Mouse (Mus musculus) hindbrain, embryonic 15.5 days (tissue): ENCODE data around the gene Fhit. TPM values are rescaled to one million over a fixed set of nuclear protein-coding genes. Genes with fewer than 3 reads are reported as not detected.

Source experiments
- ATAC-seq: fragments of 200-750 bp; cut with Nextera tagmentation; 2 replicates; pipeline ENCODE4 v1.8.0; 2017; ENCODE audit warnings: low read depth, moderate number of reproducible peaks, moderate TSS enrichment; ENCODE audit not compliant: low FRiP score
- H3K27ac ChIP-seq: fragments of 300-500 bp; sonication (generic); replicated peaks from 2 replicates; pipeline ENCODE4 v1.5.1; 2015; ENCODE audit warnings: mild to moderate bottlenecking, inconsistent platforms
- H3K27me3 ChIP-seq: fragments of 300-500 bp; sonication (generic); 2 replicates; pipeline ENCODE4 v1.6.1; 2015; ENCODE audit warnings: control low read depth, inconsistent platforms
- H3K36me3 ChIP-seq: fragments of 300-500 bp; sonication (generic); 2 replicates; pipeline ENCODE4 v1.6.1; 2015; ENCODE audit warnings: control low read depth, inconsistent platforms
- H3K4me1 ChIP-seq: fragments of 300-500 bp; sonication (generic); replicated peaks from 2 replicates; pipeline ENCODE4 v1.6.1; 2015; ENCODE audit warnings: control low read depth, inconsistent platforms
- H3K4me2 ChIP-seq: fragments of 300-500 bp; sonication (generic); 2 replicates; pipeline ENCODE4 v1.6.1; 2015; ENCODE audit warnings: moderate library complexity, mild to moderate bottlenecking, inconsistent platforms
- H3K4me3 ChIP-seq: fragments of 300-500 bp; sonication (generic); 2 replicates; pipeline ENCODE4 v1.5.1; 2015; ENCODE audit warnings: mild to moderate bottlenecking, inconsistent platforms
- H3K9ac ChIP-seq: fragments of 300-500 bp; sonication (generic); 2 replicates; pipeline ENCODE4 v1.6.1; 2015; ENCODE audit warnings: inconsistent platforms
- H3K9me3 ChIP-seq: fragments of 300-500 bp; sonication (generic); 2 replicates; pipeline ENCODE4 v1.6.1; 2016; ENCODE audit warnings: control low read depth, inconsistent platforms
- WGBS: fragments of 180-500 bp; shearing (Covaris S2); methylation state at CpG from one replicate; pipeline ENCODE4 v1.1.7; 2015; 5-methylcytosine and 5-hydroxymethylcytosine counted together
- polyA plus RNA-seq: library from polyadenylated mRNA; unstranded; fragments of >200 nt; fragmentation: Nextera tagmentation; extraction: Ambion mirVana; gene quantifications from 2 replicates; pipeline ENCODE4 v1.2.1, GENCODE M21; 2015

Fhit gene
- polyA plus RNA-seq, 1 experiment from 2014 or later: 9.2 TPM

DNA sequence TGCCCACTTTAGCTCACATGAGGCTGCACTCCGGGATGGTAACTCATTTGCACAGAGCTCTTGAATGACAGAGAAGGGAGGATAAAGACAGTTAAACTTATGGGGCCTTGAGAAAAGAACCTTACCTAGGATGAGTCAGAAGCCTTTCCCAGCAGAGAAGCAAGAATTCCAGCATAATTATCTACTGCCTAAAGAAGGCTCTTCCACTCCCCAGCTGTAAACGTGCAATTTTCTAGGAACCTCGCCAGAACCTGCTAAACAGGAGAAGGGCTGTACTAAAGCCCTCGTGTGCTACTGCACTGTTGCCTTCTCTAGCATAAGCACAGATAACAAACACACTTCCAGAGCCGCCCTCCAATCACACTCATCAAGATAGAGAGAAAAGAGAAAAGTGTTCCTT lies 709.6 kb downstream of the Fhit start:
- Histone ChIP-seq H3K9me3 (no peaks in the 10 kb centered on the region), H3K9ac (no peak overlapping the region), H3K27ac (no peak overlapping the region), H3K27me3 (no peaks in the 10 kb centered on the region), H3K4me2 (no peak overlapping the region), H3K36me3 (no peaks in the 10 kb centered on the region), H3K4me1 (no peaks in the 10 kb centered on the region), H3K4me3 (no peak overlapping the region)
- no peak for ATAC-seq
- 78% methylated on average over 5 of the region's 5 CpGs for WGBS

DNA sequence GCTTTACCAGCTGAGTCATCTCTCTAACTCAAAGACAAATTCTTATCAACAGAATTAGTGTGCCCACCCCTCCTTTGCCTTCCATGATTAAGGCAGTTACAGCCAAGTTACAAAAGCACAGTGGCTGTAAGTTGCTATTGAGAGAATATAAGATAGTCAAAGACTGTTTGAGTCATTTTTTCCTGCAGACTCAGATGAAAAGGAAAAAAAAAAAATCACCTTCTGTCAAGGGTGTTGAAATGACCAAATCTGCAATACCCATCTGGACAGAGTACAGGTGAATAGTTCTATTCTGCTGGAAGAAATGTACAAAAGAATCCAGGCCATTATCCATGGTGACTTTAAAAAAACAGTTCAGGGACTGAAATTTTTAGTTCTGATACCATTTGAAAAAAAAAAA lies 716.5 kb downstream of the Fhit start:
- Histone ChIP-seq H3K36me3 (no peaks in the 10 kb centered on the region), H3K9me3 (no peaks in the 10 kb centered on the region)
- no peak for ATAC-seq

DNA sequence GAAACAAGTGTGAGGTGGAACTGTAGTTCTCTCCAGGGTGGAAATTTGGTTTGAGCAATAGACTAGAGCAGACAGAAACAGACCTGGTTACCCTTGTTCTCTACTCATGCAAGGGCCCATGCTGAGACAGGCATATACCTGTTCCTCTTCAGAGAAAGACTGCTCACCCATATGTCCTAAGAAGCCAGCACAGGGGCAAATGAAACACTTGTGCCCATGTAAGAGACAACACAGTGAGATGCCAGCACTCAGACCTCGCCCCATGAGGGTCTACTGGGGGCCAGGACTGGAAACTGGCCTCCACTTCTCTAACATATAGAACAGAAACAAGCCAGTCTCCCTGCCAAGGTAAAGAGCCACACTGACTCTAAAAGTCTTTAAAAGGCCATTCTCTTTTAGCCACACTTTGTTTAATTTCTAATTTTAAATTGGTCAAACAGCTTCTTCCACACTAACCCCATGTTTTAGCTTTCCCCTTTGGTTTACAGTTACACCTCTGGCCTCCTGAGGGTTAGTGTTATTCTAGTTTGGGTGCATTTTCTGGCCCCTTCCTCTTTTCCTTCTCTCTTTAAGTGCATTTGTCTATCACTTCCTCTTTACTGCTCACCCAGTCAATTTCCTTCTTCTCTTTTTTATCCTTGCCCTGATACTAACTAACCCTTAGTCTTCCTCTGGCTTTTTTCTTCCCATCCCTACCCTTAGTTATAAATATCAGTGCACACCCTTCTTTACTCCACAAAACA lies 722.7 kb downstream of the Fhit start:
- no peaks in the 10 kb centered on the region for H3K36me3 ChIP-seq
- H3K4me3 ChIP-seq: no peak overlapping the region
- H3K9me3 ChIP-seq: no peaks in the 10 kb centered on the region
- no peak for ATAC-seq
- no peak overlapping the region for H3K9ac ChIP-seq
- 81% methylated on average over 1 of the region's 1 CpGs for WGBS
- no peak overlapping the region for H3K4me2 ChIP-seq
- no peak overlapping the region for H3K27ac ChIP-seq
- H3K27me3 ChIP-seq: no peaks in the 10 kb centered on the region
- H3K4me1 ChIP-seq: no peaks in the 10 kb centered on the region

More for the DNA sequence above, 716.5 kb downstream of the Fhit start:
- H3K4me2 ChIP-seq: no peak overlapping the region
- H3K4me1 ChIP-seq: no peaks in the 10 kb centered on the region
- no peak overlapping the region for H3K4me3 ChIP-seq
- no peaks in the 10 kb centered on the region for H3K27me3 ChIP-seq
- no peak overlapping the region for H3K9ac ChIP-seq
- no peak overlapping the region for H3K27ac ChIP-seq

DNA sequence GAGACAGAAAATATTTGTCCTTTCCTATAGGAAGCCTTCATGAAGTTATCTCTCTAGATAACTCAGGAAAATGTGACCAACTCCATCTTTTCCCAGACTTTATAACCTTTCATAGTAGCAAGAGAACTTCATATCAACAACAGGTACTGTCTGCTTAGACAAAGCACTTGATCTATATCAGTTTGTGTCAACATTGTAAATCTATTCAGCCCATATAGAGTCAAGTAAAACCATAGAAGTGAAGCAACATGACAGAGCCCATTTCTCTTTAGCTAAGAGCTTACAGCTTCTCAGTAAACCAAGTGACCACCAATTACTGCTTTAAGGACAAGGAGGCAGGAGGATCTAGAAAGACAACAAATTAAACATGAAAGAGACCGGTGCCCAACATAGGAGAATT lies 725.6 kb downstream of the Fhit start:
- ATAC-seq: no peak
- Histone ChIP-seq H3K27me3 (no peaks in the 10 kb centered on the region), H3K9me3 (no peaks in the 10 kb centered on the region), H3K9ac (no peak overlapping the region), H3K4me1 (no peaks in the 10 kb centered on the region), H3K36me3 (no peaks in the 10 kb centered on the region), H3K4me2 (no peak overlapping the region), H3K4me3 (no peak overlapping the region), H3K27ac (no peak overlapping the region)
- WGBS: 91% methylated on average over 1 of the region's 1 CpGs

DNA sequence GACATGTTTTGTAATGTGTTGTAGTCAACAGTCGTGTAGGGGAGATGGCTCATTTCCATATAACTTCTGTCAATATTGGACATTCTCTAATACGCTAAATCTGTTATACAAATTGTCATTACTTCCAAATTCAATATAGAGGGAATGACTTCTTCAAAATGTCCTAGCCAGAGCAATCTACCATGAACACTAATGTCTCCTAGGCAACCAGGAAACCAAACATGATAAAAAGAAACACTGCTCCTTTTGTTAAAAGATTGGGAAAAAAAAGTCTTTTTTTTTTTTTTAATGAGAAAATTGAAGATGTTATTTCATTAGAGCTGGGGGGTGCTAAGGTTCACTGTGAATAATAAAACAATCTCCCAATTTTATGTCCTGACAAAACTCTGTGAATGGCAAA lies 729.3 kb downstream of the Fhit start:
- no peaks in the 10 kb centered on the region for H3K27me3 ChIP-seq
- no peak for ATAC-seq

DNA sequence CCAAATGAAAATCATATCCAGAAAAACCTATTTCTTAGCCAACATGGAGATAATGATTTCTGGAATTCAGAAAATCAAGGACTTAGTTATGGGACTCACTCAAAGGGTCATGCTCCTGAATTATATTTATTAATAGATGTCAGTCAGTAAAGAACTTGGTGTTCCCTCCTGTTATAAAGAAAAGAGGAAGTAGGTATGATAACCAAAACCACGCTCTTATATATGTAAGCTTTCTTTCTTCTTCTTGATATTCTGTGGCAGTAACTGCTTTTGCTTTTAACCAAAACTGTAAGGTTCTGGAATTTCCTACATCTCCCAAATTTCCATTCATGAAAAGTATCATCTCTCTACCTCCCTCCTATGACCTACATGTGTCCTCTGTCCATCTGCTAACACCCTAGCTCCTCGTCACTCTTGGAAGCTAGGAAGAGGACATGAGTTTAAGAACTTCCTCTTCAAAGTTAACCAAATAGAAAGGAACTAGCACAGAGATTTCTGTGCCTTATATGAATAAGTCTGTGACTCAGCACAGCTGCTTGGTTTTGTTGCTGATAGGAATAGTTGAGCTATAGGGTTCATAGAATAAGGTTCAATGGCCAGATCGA lies 731.3 kb downstream of the Fhit start:
- WGBS: 93% methylated on average over 3 of the region's 3 CpGs
- no peak overlapping the region for H3K27ac ChIP-seq
- H3K9me3 ChIP-seq: no peaks in the 10 kb centered on the region
- H3K36me3 ChIP-seq: no peaks in the 10 kb centered on the region
- no peak overlapping the region for H3K4me2 ChIP-seq
- no peaks in the 10 kb centered on the region for H3K27me3 ChIP-seq
- no peak for ATAC-seq
- H3K9ac ChIP-seq: no peak overlapping the region
- H3K4me3 ChIP-seq: no peak overlapping the region
- no peaks in the 10 kb centered on the region for H3K4me1 ChIP-seq

More for the DNA sequence above, 729.3 kb downstream of the Fhit start:
- WGBS: 78% methylated on average over 2 of the region's 2 CpGs
- Histone ChIP-seq H3K4me2 (no peak overlapping the region), H3K4me3 (no peak overlapping the region), H3K9me3 (no peaks in the 10 kb centered on the region), H3K9ac (no peak overlapping the region), H3K36me3 (no peaks in the 10 kb centered on the region), H3K27ac (no peak overlapping the region), H3K4me1 (no peaks in the 10 kb centered on the region)

DNA sequence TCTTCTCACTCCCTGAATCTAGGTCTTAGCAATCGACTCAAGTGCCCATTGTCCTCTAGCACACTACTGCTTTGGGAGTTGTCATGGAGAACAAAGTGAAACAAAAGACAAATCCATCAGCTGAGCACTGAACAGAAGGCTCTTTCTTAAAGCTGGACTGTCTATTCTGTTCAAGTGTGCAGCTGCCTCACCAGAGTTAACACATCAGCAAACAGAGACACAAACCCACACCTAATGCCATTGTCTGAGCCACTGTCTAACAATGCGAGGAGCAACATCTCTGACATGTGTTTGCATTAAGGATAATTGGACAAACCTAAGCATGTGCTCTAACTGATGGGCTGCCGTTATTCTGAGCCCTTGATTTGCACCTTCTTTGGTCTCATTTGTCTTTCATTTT lies 738.3 kb downstream of the Fhit start:
- Histone ChIP-seq H3K9ac (no peak overlapping the region), H3K4me3 (no peak overlapping the region), H3K36me3 (no peaks in the 10 kb centered on the region), H3K4me1 (no peaks in the 10 kb centered on the region), H3K9me3 (no peaks in the 10 kb centered on the region), H3K27ac (no peak overlapping the region), H3K27me3 (no peaks in the 10 kb centered on the region), H3K4me2 (no peak overlapping the region)
- 13% methylated on average over 3 of the region's 3 CpGs for WGBS
- ATAC-seq: no peak

DNA sequence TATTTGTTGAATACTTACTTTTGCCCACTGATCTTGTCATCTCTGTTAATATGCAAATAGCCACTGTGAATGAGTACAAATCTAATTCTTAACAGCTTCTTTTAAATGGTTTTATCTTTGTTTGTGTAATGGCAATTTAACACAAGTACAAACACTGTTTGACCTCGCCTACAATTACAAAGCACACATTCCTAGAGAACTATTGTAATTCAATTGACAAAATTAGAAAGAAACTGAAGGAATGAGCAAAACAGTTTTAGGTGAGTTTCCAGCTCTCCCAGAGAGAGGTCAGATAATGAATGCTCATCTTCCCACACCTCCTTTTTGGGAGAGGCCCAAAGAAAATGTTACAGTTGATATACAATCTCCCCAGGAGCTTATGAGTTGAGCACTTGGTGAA lies 739.6 kb downstream of the Fhit start:
- H3K9ac ChIP-seq: no peak overlapping the region

DNA sequence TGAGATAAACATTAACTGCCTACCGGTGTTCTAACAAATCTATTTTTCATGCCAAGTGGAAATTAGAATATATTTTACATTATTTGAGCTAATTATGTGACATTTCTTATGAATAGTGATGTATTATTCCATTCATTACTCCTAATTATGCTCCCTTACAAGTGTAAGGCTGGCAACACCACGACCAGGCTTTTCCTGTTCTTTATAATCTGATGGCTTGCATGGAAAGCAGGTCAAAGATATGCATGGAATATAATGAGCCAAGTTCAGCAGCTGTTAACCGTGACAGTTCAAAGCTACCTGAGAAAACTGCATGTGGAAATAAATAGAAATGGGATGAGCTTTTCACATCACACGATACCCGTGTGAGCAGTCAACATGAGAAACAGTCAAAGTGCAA lies 746.8 kb downstream of the Fhit start:
- Histone ChIP-seq H3K36me3 (no peaks in the 10 kb centered on the region), H3K9ac (no peak overlapping the region), H3K4me3 (no peak overlapping the region), H3K27ac (no peak overlapping the region), H3K4me1 (no peaks in the 10 kb centered on the region), H3K4me2 (no peak overlapping the region), H3K9me3 (no peaks in the 10 kb centered on the region), H3K27me3 (no peaks in the 10 kb centered on the region)
- no peak for ATAC-seq
- WGBS: 68% methylated on average over 5 of the region's 5 CpGs

More for the DNA sequence above, 739.6 kb downstream of the Fhit start:
- H3K27me3 ChIP-seq: no peaks in the 10 kb centered on the region
- no peak overlapping the region for H3K4me3 ChIP-seq
- no peak overlapping the region for H3K4me2 ChIP-seq
- no peak for ATAC-seq
- no peak overlapping the region for H3K27ac ChIP-seq
- no peaks in the 10 kb centered on the region for H3K4me1 ChIP-seq
- 65% methylated on average over 1 of the region's 1 CpGs for WGBS
- no peaks in the 10 kb centered on the region for H3K9me3 ChIP-seq
- H3K36me3 ChIP-seq: no peaks in the 10 kb centered on the region

DNA sequence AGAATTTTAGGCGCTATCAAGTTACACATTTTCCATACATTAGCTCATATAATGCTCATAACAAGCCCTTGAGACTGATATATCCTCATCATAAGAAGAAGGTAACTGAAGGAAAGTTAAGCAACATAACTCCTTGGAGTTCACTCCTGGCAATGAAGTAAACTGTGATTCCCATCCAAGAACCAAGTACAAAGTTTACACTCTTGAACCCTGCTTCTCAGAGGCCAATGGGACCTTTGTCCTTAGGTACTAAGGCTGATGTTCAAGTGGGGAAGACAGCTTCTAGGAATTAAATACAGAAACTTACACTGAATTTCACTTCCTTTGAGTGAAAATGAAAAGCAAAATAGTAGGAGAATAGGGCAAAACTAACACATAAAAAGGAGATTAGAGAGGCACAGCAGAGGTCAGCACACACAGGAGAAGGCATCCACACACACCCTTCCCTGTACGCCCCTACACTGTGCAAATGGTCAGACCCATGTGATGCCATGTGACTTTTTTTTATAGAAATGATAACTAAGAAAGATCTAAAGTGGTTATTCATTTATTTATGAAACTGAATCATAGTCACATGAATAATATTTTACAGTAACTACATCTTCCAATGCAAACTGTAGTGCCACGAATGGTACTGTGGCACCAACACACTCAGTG lies 752.4 kb downstream of the Fhit start:
- no peak for ATAC-seq
- 93% methylated on average over 3 of the region's 3 CpGs for WGBS
- H3K36me3 ChIP-seq: no peaks in the 10 kb centered on the region

DNA sequence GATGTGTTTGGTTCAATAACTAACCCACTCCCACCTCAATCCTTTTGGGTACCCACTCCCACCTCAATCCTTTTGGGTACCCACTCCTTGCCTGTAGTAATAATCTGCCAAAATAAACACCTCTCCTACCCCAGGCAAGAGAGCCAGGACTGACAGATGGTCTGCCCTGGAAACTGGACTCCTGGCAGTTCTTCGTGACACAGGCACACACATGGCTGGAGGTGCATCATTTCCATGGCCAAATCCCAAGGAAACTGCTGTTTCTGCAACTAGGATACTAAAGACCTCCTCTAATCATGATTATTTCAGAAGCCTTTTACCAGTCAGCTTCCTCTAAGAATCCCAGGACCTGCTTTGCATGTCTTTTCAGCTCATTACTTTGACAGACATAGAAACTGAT lies 756.5 kb downstream of the Fhit start:
- ATAC-seq: no peak
- 71% methylated on average over 1 of the region's 1 CpGs for WGBS
- no peak overlapping the region for H3K4me3 ChIP-seq
- no peak overlapping the region for H3K27ac ChIP-seq
- H3K36me3 ChIP-seq: no peaks in the 10 kb centered on the region
- H3K9me3 ChIP-seq: no peaks in the 10 kb centered on the region
- no peaks in the 10 kb centered on the region for H3K27me3 ChIP-seq
- no peak overlapping the region for H3K4me2 ChIP-seq
- H3K4me1 ChIP-seq: no peaks in the 10 kb centered on the region
- H3K9ac ChIP-seq: no peak overlapping the region

More for the DNA sequence above, 752.4 kb downstream of the Fhit start:
- Histone ChIP-seq H3K4me1 (no peaks in the 10 kb centered on the region), H3K27me3 (no peaks in the 10 kb centered on the region), H3K27ac (no peak overlapping the region), H3K9me3 (no peaks in the 10 kb centered on the region), H3K4me2 (no peak overlapping the region), H3K9ac (no peak overlapping the region), H3K4me3 (no peak overlapping the region)

DNA sequence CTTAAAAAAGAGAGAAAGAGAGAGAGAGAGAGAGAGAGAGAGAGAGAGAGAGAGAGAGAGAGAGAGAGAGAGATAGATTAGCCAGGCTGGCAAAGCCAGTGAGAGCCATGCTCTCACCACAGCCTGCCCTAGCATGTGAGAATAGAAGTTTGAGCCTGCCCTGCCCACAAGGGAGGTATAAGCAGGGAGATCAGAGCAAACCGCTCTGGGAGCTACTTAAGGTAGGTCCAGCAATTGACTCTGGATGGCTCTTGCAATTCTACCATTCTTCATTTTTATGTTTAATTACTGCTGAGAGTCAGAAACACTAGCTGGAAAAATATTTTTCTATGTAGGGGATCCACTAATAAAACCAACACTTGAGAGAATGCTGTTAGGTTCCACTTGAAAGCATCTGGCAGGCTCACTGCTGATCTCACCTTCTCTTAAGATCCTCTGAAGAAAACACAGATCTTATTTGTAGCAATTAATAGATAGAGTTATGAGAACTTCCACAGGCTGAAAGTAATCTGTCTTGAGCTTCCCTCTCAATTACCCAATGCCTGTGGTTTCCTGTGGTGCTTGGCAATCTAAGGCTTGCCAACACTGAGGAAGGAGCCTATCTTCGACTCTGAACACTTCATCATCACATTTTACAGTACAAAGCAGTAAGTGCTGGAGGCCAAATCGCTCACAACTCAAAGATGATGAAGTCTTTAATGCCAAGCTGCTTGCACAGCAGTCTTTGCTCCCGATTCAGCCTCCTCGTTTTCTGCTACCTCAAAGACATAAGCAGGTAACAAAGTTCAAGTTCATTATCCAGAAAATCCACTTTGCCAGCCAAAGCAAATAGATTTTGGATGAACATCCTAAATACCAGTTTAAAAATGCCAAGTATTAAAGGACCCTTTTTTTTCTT lies 793.8 kb downstream of the Fhit start:
- 71% methylated on average over 5 of the region's 5 CpGs for WGBS
- no peaks in the 10 kb centered on the region for H3K9me3 ChIP-seq
- H3K4me1 ChIP-seq: no peaks in the 10 kb centered on the region
- H3K27ac ChIP-seq: no peak overlapping the region
- no peak overlapping the region for H3K9ac ChIP-seq
- no peaks in the 10 kb centered on the region for H3K36me3 ChIP-seq
- H3K4me2 ChIP-seq: no peak overlapping the region
- no peak for ATAC-seq
- no peaks in the 10 kb centered on the region for H3K27me3 ChIP-seq
- no peak overlapping the region for H3K4me3 ChIP-seq
